Mouse (Mus musculus) kidney, embryonic 16.5 days (tissue): ENCODE measurements around the gene Rcsd1. TPM values are rescaled to one million over a fixed set of nuclear protein-coding genes. Genes with fewer than 3 reads are reported as not detected.
A peak's percentile ranks its signal among the peaks of the same experiment; 100 is the strongest.

Source experiments
- ATAC-seq: fragments of 200-750 bp; cut with Nextera tagmentation; 2 replicates; pipeline ENCODE4 v1.8.0; 2017; ENCODE audit warnings: moderate TSS enrichment; ENCODE audit not compliant: low FRiP score, low TSS enrichment
- H3K27ac ChIP-seq: fragments of 300-500 bp; sonication (generic); 2 replicates; pipeline ENCODE4 v1.5.1; 2014; ENCODE audit warnings: low read length
- H3K27me3 ChIP-seq: fragments of 300-500 bp; sonication (generic); 2 replicates; pipeline ENCODE4 v1.6.1; 2014; ENCODE audit warnings: low read length, control low read depth, mixed read lengths; ENCODE audit not compliant: insufficient read depth
- H3K36me3 ChIP-seq: fragments of 300-500 bp; sonication (generic); 2 replicates; pipeline ENCODE4 v1.6.1; 2014; ENCODE audit warnings: low read length, control low read depth, mixed read lengths; ENCODE audit not compliant: insufficient read depth
- H3K4me1 ChIP-seq: fragments of 300-500 bp; sonication (generic); 2 replicates; pipeline ENCODE4 v1.6.1; 2014; ENCODE audit warnings: low read length, control low read depth, mixed read lengths; ENCODE audit not compliant: insufficient read depth
- H3K4me2 ChIP-seq: fragments of 300-500 bp; sonication (generic); replicated peaks from 2 replicates; pipeline ENCODE4 v1.6.1; 2014; ENCODE audit warnings: low read depth, low read length
- H3K4me3 ChIP-seq: fragments of 300-500 bp; sonication (generic); 2 replicates; pipeline ENCODE4 v1.5.1; 2014; ENCODE audit warnings: mild to moderate bottlenecking, low read length
- H3K9ac ChIP-seq: fragments of 300-500 bp; sonication (generic); replicated peaks from 2 replicates; pipeline ENCODE4 v1.6.1; 2014; ENCODE audit warnings: low read length
- H3K9me3 ChIP-seq: fragments of 300-500 bp; sonication (generic); 2 replicates; pipeline ENCODE4 v1.6.1; 2016; ENCODE audit warnings: low read length, control low read depth
- WGBS: fragments of 180-500 bp; shearing (Covaris S2); extraction: QIAGEN DNeasy Blood & Tissue Kit; methylation state at CpG from one replicate; pipeline ENCODE4 v1.1.7; 2014; 5-methylcytosine and 5-hydroxymethylcytosine counted together
- polyA plus RNA-seq: library from polyadenylated mRNA; unstranded; fragments of >200 nt; fragmentation: Nextera tagmentation; extraction: Ambion mirVana; gene quantifications from 2 replicates; pipeline ENCODE4 v1.2.1, GENCODE M21; 2015

Rcsd1 gene
- polyA plus RNA-seq, 1 experiment from 2014 or later = 54.9 TPM

GRCm38 (mm10) chr1:165670056-165670455, 39.5 kb downstream of the Rcsd1 start:
- Histone ChIP-seq H3K27me3 (no peaks in the 10 kb centered on the region), H3K4me1 (peaks cover 33% of the 10 kb centered on the region), H3K4me3 (no peak overlapping the region), H3K9ac (no peak overlapping the region), H3K4me2 (no peak overlapping the region), H3K36me3 (no peaks in the 10 kb centered on the region), H3K27ac (no peak overlapping the region), H3K9me3 (no peaks in the 10 kb centered on the region)
- WGBS = 49% methylated on average over 6 of the region's 6 CpGs
- ATAC-seq = no peak

GRCm38 (mm10) chr1:165668904-165669303, 40.7 kb downstream of the Rcsd1 start:
- WGBS = 53% methylated on average over 4 of the region's 4 CpGs
- Histone ChIP-seq H3K36me3 (no peaks in the 10 kb centered on the region), H3K9me3 (no peaks in the 10 kb centered on the region), H3K4me3 (no peak overlapping the region), H3K27me3 (no peaks in the 10 kb centered on the region), H3K4me2 (no peak overlapping the region), H3K4me1 (peaks cover 34% of the 10 kb centered on the region), H3K9ac (no peak overlapping the region), H3K27ac (no peak overlapping the region)
- ATAC-seq = no peak

DNA sequence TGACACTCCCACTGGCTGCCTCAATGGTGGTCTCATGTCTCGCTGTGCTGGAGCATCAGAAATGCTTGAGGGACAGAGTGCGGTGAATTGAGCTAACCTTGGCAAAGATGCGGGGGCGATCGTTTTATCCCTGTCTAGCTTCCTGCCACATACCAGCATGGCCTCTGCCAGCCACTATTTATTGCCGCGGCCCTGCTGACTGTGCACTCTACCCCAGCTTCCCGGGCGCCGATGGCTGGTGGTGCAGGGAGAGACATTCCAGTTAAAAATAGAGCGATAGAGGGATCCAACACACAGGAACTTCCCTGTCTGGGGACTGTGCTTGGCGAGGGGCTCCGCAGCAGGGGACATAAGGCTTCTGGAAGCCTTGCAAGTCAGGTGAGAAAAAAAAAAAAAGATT, 42.2 kb downstream of the Rcsd1 start:
- H3K9ac ChIP-seq = no peak overlapping the region
- 0 out of 2 replicates have a peak, but pooled peaks have one; percentile 28 for ATAC-seq
- H3K9me3 ChIP-seq = no peaks in the 10 kb centered on the region
- H3K36me3 ChIP-seq = no peaks in the 10 kb centered on the region
- H3K27me3 ChIP-seq = no peaks in the 10 kb centered on the region
- no peak overlapping the region for H3K27ac ChIP-seq
- peaks cover 50% of the 10 kb centered on the region for H3K4me1 ChIP-seq
- no peak overlapping the region for H3K4me2 ChIP-seq
- WGBS = 36% methylated on average over 13 of the region's 13 CpGs
- no peak overlapping the region for H3K4me3 ChIP-seq

DNA sequence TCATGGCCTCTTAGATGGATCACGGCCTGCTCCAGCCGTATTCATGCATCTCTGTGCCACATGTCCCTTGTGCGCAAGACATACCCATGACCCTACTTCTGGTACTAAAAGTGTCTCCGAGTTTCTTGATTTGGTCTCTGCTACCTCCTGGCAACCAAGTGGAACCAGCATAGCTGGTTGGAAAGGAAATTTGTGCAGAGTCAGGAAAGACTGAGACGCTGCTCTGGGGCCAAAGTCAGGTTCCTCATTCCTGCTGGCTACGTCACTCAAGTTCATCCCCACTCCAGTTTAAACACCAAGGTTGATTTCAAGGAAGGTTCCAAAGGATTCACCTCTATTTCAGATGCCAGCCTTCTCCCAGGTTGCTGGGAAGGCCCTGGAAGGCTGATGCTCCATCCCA, 42.6 kb downstream of the Rcsd1 start:
- H3K4me3 ChIP-seq = no peak overlapping the region
- ATAC-seq = no peak
- no peak overlapping the region for H3K27ac ChIP-seq
- H3K4me2 ChIP-seq = no peak overlapping the region
- no peak overlapping the region for H3K9ac ChIP-seq
- H3K9me3 ChIP-seq = no peaks in the 10 kb centered on the region
- 86% methylated on average over 6 of the region's 6 CpGs for WGBS
- H3K4me1 ChIP-seq = peaks cover 51% of the 10 kb centered on the region
- H3K36me3 ChIP-seq = no peaks in the 10 kb centered on the region
- H3K27me3 ChIP-seq = no peaks in the 10 kb centered on the region

GRCm38 (mm10) chr1:165665758-165666157, 43.8 kb downstream of the Rcsd1 start:
- no peak overlapping the region for H3K9ac ChIP-seq
- no peaks in the 10 kb centered on the region for H3K9me3 ChIP-seq
- 52% methylated on average over 5 of the region's 5 CpGs for WGBS
- no peak for ATAC-seq
- H3K4me3 ChIP-seq = no peak overlapping the region
- H3K4me2 ChIP-seq = no peak overlapping the region
- H3K27ac ChIP-seq = no peak overlapping the region
- peaks cover 51% of the 10 kb centered on the region for H3K4me1 ChIP-seq
- no peaks in the 10 kb centered on the region for H3K36me3 ChIP-seq
- H3K27me3 ChIP-seq = no peaks in the 10 kb centered on the region

- Histone ChIP-seq H3K9me3 (no peaks in the 10 kb centered on the region), H3K4me2 (no peak overlapping the region), H3K27ac (peak overlapping the region; percentile 60; the same call in 1 of the 2 replicates), H3K9ac (no peak overlapping the region), H3K36me3 (peaks cover 2% of the 10 kb centered on the region; the same call in 1 of the 2 replicates), H3K27me3 (no peaks in the 10 kb centered on the region), H3K4me1 (peaks cover 32% of the 10 kb centered on the region), H3K4me3 (no peak overlapping the region)
- no peak for ATAC-seq
- 71% methylated on average over 16 of the region's 16 CpGs for WGBS
These were observed 46.3 kb downstream of the Rcsd1 start for GRCm38 (mm10) chr1:165663277-165663676.

DNA sequence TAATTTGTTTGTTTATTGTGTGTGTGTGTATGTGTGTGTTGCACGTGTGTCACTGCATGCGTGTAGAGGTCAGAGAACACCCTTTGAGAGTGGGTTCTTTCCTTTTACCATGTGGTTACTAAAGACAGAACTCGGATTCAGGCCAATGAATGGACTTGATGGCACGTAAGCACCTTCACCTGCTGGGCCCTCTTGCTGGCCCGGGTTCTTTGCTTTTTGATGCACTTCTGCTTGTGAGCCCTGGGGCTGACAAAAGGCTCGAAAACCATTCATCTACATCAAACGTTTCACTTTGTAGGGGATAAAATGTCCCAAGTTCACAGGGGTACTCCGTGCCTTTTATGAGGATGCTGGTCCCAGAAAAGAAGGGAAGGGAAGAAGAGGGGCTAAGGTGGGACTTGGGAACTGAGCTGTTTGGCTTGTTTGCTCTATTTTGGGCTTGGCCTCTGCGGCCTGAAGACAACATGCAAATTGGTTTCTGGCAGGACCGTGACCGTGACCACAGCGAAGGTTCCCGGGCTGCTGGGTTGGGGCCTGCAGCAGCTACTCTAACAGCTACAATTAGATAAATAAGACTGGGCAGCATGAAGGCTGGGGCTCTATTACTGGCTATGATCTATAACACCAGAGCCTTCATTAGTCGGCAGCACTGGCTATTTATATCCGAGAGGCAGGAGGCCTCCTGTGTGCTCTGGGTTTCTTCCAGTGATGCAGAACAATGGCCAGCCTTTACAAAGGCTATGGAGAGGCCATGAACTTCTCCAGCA, 46.9 kb downstream of the Rcsd1 start:
- Histone ChIP-seq H3K4me3 (no peak overlapping the region), H3K4me1 (peaks cover 27% of the 10 kb centered on the region), H3K36me3 (peaks cover 9% of the 10 kb centered on the region), H3K9ac (no peak overlapping the region), H3K9me3 (no peaks in the 10 kb centered on the region), H3K27me3 (no peaks in the 10 kb centered on the region), H3K27ac (peak overlapping the region; percentile 60; the same call in 1 of the 2 replicates), H3K4me2 (no peak overlapping the region)
- 0 out of 2 replicates have a peak, but pooled peaks have one; percentile 28 for ATAC-seq
- 46% methylated on average over 15 of the region's 15 CpGs for WGBS

GRCm38 (mm10) chr1:165661725-165662124, 47.8 kb downstream of the Rcsd1 start:
- no peak for ATAC-seq
- H3K4me3 ChIP-seq = no peak overlapping the region
- peaks cover 25% of the 10 kb centered on the region for H3K4me1 ChIP-seq
- no peaks in the 10 kb centered on the region for H3K9me3 ChIP-seq
- H3K27me3 ChIP-seq = no peaks in the 10 kb centered on the region
- H3K27ac ChIP-seq = no peak overlapping the region
- WGBS = 79% methylated on average over 6 of the region's 6 CpGs
- H3K36me3 ChIP-seq = peaks cover 14% of the 10 kb centered on the region
- no peak overlapping the region for H3K4me2 ChIP-seq
- H3K9ac ChIP-seq = no peak overlapping the region

- H3K27me3 ChIP-seq = no peaks in the 10 kb centered on the region
- H3K27ac ChIP-seq = no peak overlapping the region
- peaks cover 19% of the 10 kb centered on the region for H3K36me3 ChIP-seq
- ATAC-seq = no peak
- H3K4me2 ChIP-seq = no peak overlapping the region
- H3K9ac ChIP-seq = no peak overlapping the region
- WGBS = 59% methylated on average over 3 of the region's 3 CpGs
- peaks cover 25% of the 10 kb centered on the region for H3K4me1 ChIP-seq
- H3K4me3 ChIP-seq = no peak overlapping the region
- H3K9me3 ChIP-seq = no peaks in the 10 kb centered on the region
These were observed 48.4 kb downstream of the Rcsd1 start for GRCm38 (mm10) chr1:165661191-165661590.

DNA sequence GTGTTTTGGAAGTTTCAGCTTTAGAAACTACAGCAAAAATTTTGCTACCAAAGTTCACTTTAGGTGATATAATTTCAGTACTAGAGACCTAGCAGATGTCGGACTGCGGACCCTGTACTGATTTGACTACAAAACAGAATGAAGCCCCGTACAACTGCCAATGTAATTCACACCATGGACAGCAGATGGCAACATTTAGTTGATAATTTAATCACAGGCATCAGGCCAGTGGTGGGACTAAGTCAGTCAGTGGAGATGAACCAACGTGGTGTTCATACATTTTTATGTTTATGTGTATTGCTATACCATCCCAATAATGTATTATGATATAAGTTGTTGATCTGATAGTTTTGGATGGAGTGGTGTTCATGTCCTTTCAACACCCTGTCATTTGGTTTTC, 48.8 kb downstream of the Rcsd1 start:
- Histone ChIP-seq H3K9ac (no peak overlapping the region), H3K4me2 (no peak overlapping the region), H3K36me3 (peaks cover 21% of the 10 kb centered on the region), H3K27ac (no peak overlapping the region), H3K4me1 (peaks cover 22% of the 10 kb centered on the region), H3K9me3 (no peaks in the 10 kb centered on the region), H3K27me3 (no peaks in the 10 kb centered on the region), H3K4me3 (no peak overlapping the region)
- WGBS = 27% methylated on average over 4 of the region's 4 CpGs
- ATAC-seq = no peak
